Mouse (Mus musculus) fat pad, adult 2 months (tissue): ENCODE results near the gene Gulp1.

ENCODE experiments used
- DNase-seq: peaks from one replicate; pipeline ENCODE4 v3.0.0-alpha.2; 2011; ENCODE audit warnings: low read depth, low spot score; ENCODE audit errors: extremely low read depth

Gene Gulp1

DNA sequence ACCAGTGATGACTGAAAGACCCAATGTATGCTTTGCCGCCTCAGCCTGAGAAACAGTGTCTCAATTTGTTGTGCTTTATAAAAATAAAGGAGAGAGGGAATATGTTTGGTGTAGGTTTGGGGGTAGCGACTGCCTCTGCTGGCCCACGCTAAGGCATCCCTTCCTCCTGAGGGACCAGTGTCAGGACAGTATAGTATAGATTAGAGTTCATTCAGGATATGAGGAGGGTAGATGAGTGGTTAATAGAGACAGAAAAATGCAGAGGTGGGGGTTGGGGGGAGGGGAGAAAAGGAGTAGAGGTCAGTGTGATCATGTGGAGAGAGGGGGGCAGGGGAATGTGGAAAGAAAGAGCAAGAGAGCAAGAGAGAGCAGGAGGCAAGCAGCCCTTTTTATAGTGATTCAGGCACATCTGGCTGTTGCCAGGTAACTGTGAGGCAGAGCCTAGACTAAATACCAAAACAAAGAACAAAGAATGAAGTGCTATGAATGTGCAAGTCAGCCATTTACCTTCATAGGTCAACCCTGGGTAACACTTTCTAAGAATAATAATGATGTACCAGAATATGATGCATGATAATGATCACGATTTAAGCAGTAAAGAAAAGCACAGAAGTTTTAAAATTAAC lies 169.6 kb downstream of the Gulp1 start:
- DNase-seq = no peak

GRCm38 (mm10) chr1:44741256-44741655 lies 189.9 kb downstream of the Gulp1 start:
- no peak for DNase-seq

DNA sequence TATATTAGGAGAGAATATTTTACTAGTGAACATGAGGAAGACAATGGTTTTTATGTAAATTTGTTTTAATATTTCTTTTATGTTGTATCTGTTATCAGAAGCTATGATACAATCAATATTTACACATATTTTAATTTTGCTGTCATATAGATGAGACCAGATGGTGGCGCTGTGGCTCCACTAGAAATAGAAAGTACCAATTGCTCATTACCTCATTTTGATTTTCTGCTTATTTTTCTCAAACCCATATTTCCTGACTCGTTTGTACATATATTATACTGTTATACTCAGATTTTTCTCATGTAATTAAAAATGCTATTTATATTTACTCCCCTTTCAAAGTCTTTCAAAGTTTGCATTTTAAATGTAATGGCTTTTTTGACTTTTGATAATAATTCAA lies 194.4 kb downstream of the Gulp1 start:
- no peak for DNase-seq

GRCm38 (mm10) chr1:44750731-44751730 lies 199.7 kb downstream of the Gulp1 start:
- DNase-seq = peak; percentile 16

- no peak for DNase-seq
Observed at GRCm38 (mm10) chr1:44778251-44778650, 226.9 kb downstream of the Gulp1 start.

DNA sequence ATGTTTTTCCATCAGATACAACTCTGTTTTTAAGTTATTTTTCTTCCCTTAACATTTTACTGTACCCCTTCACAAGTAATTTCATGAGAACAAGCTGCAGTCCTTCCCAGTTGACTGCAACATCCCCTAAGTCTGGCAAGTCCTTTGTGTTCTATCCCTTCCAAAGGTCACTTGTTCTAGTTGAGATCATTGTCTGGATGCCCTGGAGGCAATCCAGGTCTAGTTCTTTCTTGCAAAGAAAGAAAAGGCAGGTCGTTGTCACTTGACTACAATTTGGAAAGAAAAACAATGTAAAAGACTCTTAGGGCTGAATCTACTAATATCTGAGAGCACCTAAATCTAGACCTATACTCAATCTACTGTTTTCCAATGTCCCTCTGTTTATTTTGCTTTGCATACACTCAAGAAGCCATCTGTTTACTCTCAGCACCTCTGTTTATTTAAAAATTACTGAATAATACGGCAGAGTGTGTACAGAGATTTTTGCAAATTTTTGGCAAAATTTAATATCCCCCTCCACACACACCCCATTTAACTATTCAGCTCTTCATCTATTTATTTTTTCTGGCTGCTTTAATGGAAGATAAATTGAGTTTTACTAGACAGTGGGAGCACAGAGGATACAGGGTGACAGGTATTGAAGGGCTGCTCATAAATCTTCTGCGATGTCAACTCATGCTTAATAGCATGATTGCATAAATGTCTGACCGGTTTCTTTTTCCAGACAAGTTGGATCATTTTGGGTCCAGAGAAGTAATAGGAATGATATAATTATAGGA lies 252.5 kb downstream of the Gulp1 start:
- peak; percentile 50 for DNase-seq

DNA sequence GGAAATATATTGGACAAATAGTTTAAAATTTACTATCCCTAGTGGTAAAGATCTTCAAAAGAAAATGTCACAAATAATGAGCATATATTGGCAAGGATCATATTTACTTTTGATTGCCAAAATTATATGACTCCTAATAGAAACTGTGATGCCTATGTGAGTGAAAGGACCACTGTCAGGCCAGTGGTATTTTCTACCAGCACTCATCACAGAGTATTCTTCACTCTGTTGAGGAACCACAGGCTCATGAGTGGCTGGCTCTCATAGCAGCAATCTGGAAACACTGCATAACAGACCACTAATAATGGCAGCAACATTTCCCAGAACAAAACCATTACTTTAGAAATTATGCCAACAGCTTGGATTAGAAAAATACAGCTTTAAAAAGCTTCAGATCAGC lies 255.1 kb downstream of the Gulp1 start:
- DNase-seq = no peak

DNA sequence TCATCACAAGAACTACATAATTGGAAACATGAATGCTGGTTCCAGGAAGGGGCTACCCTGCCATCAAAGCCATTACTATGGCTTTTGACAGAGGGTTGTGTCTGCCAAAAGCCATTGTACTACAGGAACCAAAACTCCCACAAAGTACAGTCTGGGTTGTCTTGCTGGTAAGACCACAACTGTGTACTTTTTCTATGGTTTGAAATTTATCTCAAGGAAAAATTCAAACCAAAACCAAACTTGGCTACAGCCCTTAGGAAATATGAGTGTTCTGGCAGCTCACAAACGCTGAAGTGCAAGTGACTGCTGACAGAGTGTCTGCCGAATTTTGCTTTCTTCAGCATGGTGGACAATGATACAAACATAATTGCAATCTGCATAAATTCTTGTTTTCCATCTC lies 259.0 kb downstream of the Gulp1 start:
- DNase-seq = no peak

DNA sequence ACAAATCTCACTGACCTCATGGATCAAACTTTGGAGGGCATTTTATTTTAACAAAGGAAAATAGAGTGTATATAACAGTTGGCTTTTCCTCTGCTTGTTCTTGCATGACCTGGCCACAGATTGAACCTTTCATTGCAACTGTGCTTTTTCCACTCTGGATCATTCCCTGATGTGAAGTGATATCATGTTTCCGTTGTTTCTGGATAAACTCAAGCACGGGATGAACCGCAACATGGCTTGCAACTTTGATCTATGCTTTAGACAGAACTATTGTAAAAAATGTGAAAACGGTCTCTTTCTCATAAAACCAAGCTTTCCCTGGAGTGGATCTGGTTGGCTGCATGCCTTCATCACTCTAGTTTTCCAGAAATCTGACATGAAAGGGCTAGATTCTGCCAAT lies 282.6 kb downstream of the Gulp1 start:
- DNase-seq = no peak
